Mouse (Mus musculus): ENCODE measurements around the gene Slc35d2.
A peak's percentile ranks its signal among the peaks of the same experiment; 100 is the strongest.

The Slc35d2 gene

GRCm38 (mm10) chr13:64050895-64051294 lies 78.3 kb downstream of the Slc35d2 start:
- DNase-seq: peak in 1 of 2 experiments; percentile 31

- no peak for DNase-seq
These were observed 79.6 kb downstream of the Slc35d2 start for GRCm38 (mm10) chr13:64049535-64049934.

- no peak for DNase-seq
These were observed 80.7 kb downstream of the Slc35d2 start for GRCm38 (mm10) chr13:64048467-64048866.
